Mouse (Mus musculus) testis, postnatal 10 days (tissue): ENCODE results near the gene Ppt2.

Experiments used
- DNase-seq: peaks from one replicate; pipeline ENCODE4 v3.0.0; 2021; ENCODE audit warnings: low spot score

The Ppt2 gene

DNA sequence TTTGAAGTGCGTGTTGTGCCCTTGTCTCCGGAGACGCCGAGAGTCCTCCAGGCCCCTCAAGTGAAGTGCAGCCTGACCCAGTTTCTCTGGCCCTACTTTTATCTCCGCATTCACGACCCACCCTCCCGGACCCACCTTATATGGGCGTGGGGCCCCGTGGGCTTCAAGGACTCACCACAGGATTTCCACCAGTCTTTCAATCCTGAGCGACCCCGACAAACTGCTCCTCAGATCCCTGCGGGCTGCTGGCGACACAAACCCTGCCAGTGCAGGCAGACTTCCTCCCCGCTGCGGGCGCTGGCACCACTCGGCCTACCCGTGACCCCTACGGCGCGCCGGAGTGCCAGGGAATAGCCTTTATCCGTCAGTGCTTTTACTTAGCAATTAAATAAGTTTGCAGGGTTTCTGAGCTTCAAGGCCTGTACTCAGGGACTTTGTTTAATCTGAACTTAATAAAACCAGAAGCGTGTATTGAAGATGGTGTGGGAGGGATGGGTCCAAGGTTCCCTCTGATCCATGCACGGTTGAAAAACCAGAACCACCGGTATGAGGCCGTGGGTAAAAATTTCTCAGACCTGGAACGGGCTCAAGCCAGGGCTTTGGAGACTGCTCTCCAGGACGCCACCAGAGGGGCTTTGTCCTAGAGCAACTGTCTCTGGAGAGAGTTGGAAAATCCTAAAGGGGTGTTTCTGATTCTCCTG is at the start of gene Ppt2:
Ppt2 (minus strand) TSS at position 568 of the 701 bp plus-strand sequence.
- peak; percentile 73 for DNase-seq

DNA sequence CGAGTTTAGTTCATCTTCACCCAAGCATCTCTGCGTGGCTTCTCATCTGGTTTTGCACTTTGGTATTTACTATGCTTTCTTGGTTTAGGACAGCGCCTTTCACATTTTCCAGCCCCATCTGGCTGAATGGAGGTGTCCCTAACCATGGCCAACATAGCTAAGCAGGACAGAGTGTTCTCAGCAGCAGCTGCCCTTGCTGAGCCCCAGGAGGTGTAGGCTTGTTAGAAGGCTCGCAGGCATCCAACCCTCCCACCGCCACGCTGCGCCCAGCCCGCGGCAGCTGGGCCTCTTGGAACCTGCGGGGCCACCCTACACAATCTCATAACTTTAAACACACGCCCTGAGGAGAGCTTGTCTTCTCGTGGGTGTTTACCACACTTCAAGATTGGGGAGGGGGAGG is 48.4 kb upstream of the Ppt2 start:
- no peak for DNase-seq

GRCm38 (mm10) chr17:34676093-34676460 is 47.8 kb upstream of the Ppt2 start:
- DNase-seq: no peak

DNA sequence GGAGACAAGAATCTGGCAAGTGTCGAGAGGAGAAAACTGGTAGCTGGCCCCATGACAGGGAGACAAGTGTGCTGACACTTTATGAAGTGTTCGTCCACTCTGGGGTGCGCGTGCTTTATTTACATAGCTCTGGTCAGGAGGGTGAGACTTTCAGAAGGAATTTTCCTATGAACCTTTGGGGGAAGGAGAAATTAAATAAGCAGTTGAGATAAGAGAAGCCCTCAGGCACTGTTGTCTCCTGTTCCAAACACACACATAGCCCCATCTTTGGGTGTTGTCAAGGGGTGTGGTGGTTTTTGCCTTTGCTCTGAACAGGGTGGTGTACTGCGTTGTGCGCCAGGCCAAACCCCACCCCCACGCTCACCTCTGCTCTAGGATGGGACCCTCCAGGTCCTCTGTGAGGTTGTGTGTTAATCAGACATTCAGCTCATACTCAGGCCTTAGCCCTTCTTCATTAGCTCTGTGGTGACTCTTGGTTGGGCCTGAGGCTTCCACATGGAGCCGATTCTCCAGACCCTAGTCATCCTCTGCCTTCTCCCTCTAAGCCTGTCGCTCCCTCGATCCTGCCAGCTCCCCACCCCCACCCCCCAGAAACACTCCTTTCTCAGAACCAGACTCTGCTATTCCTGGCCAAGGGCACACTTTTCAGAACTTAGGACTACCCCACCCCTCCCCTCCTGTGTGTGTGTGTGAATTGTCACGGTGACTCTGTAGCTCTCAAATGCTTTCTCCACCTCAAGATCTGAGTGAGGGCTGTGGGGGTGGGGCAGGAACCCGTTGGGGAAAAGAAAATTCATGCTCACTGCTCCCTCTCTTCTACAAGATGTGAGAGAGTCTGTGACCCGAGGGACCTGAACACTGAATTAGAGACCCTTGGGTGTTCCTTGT is 47.1 kb upstream of the Ppt2 start:
- DNase-seq: no peak

- DNase-seq: no peak
These were observed 46.4 kb upstream of the Ppt2 start for GRCm38 (mm10) chr17:34674524-34675204.

DNA sequence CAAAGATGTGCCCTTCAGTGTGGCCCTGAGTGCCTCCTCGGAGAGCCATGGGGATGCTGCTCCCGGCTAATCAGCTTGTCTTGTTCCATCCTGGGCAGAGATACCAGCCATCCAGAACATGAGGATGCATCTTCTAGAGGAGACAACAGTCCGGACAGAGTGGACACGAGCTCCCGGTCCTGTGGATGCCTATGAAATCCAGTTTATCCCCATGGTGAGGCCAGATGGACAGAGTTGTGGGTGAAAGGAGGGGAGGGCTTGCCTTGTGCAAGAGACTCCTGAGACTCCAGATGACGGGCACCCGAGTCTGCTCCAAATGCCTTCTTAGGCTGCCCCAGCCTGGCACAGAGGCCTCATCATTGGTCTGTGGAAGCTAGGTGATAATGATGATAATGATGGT is 44.8 kb upstream of the Ppt2 start:
- DNase-seq: no peak

DNA sequence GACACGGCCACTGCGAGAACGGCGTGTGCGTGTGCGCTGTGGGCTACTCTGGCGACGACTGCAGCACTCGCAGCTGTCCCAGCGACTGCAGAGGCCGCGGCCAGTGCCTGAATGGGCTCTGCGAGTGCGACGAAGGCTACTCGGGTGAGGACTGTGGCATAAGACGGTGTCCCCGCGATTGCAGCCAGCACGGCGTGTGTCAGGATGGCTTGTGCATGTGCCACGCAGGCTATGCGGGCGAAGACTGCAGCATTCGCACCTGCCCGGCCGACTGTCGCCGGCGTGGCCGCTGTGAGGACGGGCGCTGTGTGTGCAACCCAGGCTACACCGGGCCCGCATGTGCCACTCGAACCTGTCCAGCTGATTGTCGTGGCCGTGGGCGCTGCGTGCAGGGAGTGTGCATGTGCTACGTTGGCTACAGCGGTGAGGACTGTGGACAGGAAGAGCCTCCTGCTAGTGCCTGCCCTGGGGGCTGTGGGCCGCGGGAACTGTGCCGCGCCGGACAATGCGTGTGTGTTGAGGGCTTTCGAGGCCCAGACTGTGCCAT is 44.0 kb upstream of the Ppt2 start:
- no peak for DNase-seq

DNA sequence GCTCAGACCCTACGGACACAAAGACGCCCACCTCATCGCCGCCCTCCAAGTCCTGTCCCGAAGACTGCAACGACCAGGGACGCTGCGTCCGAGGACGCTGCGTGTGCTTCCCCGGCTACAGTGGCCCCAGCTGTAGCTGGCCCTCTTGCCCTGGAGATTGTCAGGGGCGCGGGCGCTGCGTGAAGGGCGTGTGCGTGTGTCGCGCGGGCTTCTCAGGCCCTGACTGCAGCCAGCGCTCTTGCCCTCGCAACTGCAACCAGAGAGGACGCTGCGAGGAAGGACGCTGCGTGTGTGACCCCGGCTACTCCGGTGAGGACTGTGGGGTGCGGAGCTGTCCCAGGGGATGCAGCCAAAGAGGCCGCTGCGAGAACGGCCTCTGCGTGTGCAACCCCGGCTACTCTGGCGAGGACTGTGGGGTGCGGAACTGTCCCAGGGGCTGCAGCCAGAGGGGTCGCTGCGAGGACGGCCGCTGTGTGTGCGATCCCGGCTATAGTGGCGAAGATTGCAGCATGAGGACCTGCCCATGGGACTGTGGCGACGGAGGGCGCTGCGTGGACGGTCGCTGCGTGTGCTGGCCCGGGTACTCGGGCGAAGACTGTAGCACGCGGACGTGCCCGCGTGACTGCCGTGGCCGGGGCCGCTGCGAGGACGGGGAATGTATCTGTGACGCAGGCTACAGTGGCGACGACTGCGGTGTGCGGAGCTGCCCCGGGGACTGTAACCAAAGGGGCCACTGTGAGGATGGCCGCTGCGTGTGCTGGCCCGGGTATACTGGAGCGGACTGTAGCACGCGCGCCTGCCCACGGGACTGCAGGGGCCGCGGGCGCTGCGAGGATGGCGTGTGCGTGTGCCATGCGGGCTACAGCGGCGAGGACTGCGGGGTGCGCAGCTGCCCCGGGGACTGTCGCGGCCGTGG is 43.1 kb upstream of the Ppt2 start:
- DNase-seq: no peak

- no peak for DNase-seq
These were observed 41.9 kb upstream of the Ppt2 start, which contains the start of gene Tnxb for GRCm38 (mm10) chr17:34670235-34670634. Tnxb (plus strand) TSS chr17:34670535.

DNA sequence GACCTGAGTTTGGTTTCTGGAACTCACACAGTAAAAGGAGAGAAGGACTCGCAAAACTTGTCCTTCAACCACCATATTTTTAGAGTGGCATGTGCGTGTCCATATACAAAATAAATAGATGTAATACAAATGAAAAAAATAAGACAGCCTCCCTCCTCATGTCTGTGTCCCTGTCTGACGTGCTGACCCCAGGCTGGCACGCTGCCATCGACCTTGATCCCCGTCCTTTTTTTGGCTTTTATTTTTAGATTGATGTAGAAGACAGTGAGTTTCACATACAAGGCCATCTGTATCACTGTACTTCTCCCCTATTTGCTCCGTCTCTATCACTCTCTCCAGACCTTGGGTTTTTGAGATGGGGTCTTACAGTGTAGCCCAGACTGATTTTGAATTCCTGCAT is 36.2 kb upstream of the Ppt2 start:
- DNase-seq: no peak

DNA sequence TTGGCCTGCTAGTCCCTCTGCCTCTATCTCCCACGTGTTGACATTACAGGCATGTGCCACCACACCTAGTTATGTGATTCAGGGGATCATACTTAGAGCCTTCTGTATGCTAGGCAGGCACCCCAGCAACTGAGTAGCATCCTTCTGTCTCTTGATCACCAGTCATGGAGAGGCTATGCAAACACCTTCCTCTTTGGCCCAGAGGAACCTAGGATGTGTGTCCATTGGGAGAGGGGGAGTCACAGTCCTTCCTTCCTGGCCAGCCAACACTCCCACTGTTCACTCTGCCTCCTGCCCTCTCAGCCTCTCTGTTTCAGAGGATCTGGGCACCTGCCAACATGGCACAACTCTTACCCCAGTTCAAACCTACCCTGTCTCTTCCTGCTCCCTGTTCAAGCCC is 35.2 kb upstream of the Ppt2 start:
- DNase-seq: no peak

DNA sequence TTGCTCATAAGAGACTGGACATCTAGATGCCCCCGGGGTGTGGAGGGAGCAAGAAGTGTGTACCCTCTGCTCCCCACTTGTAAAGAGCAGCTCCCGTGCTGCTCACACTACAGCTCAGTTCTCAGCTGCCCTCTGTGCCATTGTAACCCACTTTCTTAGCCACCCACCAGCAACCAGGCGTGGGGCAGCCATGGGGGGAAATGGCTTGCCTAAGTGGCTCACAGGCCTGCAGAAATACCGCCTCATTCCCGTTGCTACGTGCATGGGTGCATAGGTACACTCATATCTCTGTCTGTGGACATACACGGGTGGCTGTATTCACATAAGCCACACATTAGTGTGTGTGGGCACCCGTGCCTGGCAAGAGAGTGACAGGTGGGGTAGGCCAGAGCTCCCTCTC is 34.7 kb upstream of the Ppt2 start:
- DNase-seq: no peak

DNA sequence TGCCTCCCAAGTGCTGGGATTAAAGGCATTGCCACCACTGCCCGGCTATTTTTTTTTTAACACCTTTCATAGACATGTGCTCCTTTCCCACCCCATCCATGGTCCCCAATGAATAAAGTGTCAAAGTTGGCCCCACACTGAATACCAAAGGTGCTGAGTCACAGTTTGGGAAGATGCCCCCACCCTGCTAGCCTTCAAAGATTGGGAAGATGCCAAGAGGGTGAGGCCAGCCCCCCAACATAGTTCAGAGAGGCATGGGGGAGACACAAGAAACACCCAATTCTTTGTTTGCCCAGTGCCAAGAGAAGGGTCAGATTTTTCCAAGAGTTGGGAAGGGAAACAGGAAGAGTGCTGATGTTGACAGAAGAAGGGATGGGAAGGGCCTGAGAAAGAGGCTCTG is 34.2 kb upstream of the Ppt2 start:
- DNase-seq: no peak

- DNase-seq: peak; percentile 44
These were observed 32.8 kb upstream of the Ppt2 start for GRCm38 (mm10) chr17:34661121-34661591.

DNA sequence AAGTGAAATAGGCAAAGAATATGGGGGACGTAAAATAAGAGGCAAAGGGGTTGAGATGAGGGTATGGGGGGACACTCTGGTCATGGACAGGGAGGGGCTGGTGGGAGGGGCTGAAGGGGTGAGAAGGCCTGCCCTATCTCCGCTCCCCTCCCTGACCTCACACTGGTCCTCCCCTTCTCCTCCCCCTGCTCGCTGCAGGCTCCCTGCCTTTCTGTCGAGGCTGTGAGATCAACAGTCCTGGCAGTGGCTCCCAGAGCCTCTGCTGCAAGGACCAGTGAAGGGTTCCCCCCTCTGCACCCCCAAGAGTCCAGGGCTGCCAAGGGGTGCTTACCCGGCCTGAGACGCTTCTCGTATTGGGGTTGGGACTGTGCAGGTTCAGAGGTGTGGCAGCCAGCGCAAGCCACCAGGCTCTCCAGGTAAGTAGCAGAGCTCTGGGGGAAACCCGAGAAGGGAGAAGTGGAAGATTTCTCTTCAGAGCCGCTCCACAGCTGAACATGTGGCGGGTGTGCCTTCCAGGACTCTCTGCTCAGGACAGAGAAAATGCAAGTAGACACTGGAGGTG is 32.0 kb upstream of the Ppt2 start:
- peak; percentile 48 for DNase-seq

GRCm38 (mm10) chr17:34659897-34660214 is 31.5 kb upstream of the Ppt2 start:
- DNase-seq: no peak

DNA sequence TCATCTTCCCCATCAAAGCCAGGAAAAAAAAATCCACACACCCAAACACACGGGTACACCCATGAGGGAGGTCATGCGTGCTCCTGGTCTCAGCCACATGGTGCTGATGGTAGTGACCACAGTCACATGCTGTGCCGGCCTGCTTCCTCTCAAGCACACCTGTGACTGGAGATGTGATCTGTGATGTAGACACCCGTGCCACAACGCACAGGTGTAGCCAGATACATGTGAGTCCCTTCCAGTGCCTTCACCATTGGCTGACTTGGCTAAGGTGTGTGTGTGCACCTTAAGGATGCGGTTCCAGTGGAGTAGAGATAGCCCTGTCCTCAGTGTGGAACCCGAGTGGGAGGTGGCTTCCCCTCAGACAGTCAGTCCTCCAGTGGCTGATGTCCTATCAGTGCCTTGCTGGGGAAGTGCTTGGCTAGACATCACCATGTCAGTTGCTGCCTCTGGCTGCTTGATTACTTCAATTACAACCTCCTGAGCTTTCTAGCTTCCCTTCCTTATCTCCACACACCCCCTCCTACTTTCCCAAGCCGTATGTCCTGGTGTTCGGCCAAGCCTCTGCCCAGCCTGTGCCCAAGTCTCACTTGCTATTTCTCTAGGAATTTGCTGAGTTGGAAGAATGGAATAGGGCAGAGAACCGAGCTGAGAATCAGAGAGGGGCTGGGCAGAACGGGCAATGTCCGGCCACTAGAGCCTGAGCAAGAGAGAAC is 31.0 kb upstream of the Ppt2 start:
- no peak for DNase-seq

DNA sequence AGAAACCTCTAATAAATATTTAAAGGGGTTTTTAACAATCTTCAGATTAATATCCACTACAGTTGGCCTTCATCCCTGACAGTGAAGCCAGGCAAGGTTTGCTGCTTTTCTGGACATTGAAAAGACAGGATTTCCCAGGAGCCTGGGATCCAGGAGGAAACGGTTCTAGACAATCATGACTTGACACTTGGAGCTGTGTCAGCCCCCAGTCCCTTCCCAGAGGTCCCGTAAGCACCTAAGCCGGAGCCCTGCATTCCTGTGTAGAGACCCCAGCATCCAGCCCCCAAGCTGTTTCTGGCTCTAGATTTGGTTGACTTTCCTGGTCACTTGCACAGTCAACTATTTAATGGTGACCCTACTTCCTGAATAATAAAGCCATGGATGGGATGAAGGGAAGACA is 30.3 kb upstream of the Ppt2 start:
- DNase-seq: no peak

GRCm38 (mm10) chr17:34658145-34658544 is 29.8 kb upstream of the Ppt2 start:
- no peak for DNase-seq

- no peak for DNase-seq
These were observed 29.0 kb upstream of the Ppt2 start for GRCm38 (mm10) chr17:34657271-34657670.

GRCm38 (mm10) chr17:34656666-34657065 is 28.4 kb upstream of the Ppt2 start:
- no peak for DNase-seq
